Mouse (Mus musculus) erythroblast, adult 5-6 weeks (primary cell): ENCODE results near the gene Ankrd44. TPM values are rescaled to one million over a fixed set of nuclear protein-coding genes. Genes with fewer than 3 reads are reported as not detected.

Source experiments
- ATAC-seq: replicated peaks from 2 replicates; pipeline ENCODE4 v1.8.0; 2016; ENCODE audit warnings: moderate number of reproducible peaks, mild to moderate bottlenecking, moderate TSS enrichment, inconsistent platforms; ENCODE audit not compliant: poor library complexity, low FRiP score, severe bottlenecking
- total RNA-seq, 2 experiments: library from RNA; stranded (forward) in 1 of 2; stranded (reverse) in 1 of 2; fragments of 150-400 nt in 1 of 2; fragments of 200-764, 138-1000 nt in 1 of 2; gene quantifications; 2 replicates each; pipeline versions ENCODE4 v1.2.3 to v1.2.4; 2015 to 2017; ENCODE audit warnings: low replicate concordance in 2 of 2

Ankrd44 gene
- total RNA-seq, 2 experiments from 2014 or later, result 26.7 to 41.7 TPM

DNA sequence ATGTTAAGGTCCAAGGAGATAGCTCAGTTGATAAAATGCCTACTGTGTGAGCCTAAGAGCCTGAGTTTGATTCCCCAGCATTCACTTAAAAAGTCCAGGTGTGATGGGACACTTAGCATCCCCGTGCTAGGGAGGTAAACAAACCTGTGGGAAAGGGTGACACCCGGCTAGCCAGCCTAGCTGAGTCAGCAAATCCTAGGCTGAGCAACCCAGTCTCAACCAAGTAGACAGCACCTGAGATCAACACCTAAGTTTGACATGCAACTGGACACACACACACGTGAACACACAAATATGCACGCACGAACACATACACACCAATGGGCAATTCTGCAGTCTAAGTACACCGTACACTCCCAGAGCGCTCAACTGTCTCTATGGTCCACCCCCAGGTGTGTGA, 69.7 kb downstream of the Ankrd44 start:
- ATAC-seq, result no peak

DNA sequence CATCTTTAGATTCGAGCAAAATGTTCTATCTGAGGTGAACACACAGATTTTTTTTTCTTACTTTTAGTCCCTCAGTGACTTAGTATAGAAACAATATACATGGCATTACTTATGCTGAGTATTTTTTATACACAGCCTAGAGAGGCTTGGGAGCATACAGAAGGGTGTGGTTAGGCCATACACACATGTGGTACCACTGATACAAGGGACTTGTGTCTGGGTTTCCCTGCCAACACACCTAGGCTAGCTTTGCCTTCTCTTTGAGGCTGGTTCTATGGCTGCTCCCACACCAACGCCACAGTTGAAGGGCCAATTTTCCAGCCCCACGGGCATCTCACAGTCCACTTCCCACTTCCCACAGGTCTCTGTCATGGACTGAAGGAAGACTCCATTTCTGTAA, 70.2 kb downstream of the Ankrd44 start:
- ATAC-seq, result no peak

DNA sequence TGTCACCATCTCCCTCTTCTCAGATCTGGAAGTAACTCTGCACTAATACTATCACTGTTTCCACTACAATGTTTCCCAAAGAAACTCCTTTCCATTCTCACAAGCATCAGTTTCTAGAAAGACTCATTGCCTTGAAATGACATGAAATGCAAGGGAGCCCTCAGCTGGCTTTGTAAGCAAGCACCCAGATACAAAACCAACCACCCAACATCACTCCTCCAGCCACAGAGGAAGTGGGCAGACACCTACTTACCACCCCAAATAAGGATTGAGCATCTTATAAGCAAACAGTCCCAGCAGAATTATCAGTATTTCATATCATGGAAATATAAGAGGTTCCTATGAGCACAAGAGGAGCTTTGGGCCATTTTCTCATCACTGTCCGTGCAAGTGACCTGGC, 71.8 kb downstream of the Ankrd44 start:
- no peak for ATAC-seq

DNA sequence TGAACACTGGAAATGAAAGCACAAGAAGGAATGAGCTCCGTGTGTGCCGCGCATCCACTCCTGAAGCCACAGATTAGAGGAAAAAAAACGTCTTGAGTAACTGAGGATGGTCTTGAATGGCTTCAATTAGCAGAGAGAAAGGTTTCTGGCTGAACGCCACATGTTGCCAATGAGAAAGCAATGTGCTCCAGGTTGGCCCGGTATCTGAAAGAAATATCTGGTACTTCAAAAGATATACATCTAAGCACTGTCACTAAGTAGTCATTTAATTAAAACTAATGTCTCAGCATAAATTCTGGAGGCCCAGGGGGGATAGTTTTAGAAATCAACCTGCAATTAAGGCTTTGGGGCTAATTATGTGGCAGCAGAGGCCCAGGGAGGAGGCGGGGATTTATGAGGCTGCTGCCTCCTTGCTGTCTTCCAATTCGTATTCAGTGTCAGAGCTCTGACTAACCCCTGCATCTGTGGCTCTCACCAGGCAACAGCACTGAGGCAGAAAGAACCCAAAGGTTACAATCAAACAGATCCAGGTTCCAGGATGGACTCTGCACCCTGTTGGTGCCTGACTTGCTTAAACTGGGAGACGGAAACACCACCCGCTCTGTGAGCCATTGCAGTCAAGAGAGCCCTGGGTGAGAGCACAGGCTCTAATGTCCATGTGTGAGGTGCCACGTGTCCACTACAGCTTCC, 72.7 kb downstream of the Ankrd44 start:
- no peak for ATAC-seq

DNA sequence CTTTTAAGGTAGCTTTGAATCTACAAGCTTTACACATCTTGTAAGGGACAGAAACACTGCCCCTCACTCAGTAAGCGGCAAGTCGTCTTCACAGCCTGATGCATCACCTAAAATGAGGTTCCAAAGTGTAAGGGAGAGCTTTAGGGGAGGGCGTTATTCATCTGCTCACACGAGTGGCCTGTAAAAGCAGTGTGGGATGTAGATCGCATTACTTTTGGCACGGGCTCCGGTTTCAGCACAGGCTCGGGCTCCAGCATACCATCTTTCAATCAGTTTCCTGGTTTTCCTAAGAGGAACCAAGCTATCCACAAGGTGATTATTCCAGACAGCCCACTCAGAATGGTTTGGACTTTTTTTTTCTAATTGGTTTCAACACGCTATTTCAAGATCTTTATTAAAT, 74.6 kb downstream of the Ankrd44 start:
- ATAC-seq, result no peak

DNA sequence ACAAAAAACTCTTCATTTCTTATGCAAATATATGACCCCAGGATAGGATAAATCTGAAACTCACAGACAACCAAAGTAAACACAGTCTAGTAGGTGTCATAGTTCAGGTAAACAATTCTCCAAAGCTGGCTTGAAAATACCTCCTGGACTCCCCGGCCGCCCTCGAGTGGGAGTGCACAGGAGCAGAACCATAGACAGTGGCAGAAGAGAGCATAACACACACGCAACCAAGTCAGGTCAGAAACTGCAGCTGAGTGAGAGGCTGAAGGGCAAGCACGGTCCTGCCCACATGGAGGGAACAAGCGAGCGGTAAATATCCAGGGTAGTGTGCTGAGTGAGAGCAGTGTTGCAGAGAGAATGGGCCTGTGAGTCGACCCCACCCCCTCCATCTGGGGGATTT, 76.1 kb downstream of the Ankrd44 start:
- ATAC-seq, result no peak

DNA sequence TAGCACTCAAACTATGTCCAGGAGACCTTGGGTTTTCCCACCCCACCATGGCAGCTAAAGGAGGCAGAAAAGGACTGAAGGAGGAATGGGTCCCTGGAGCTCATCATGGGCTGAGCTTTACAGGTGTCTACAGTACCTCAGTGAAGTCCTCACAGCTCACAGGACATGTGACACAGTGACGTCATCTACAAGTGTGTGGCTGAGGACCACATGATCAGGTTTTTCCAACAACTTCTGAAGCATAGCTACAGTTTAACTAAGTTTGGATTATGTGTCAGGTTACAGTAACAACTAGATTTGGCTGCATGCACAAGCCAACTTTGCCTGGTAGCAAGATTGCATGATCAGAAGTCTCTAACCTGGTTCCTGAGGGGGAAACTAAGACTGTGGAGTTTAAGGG, 78.9 kb downstream of the Ankrd44 start:
- no peak for ATAC-seq

DNA sequence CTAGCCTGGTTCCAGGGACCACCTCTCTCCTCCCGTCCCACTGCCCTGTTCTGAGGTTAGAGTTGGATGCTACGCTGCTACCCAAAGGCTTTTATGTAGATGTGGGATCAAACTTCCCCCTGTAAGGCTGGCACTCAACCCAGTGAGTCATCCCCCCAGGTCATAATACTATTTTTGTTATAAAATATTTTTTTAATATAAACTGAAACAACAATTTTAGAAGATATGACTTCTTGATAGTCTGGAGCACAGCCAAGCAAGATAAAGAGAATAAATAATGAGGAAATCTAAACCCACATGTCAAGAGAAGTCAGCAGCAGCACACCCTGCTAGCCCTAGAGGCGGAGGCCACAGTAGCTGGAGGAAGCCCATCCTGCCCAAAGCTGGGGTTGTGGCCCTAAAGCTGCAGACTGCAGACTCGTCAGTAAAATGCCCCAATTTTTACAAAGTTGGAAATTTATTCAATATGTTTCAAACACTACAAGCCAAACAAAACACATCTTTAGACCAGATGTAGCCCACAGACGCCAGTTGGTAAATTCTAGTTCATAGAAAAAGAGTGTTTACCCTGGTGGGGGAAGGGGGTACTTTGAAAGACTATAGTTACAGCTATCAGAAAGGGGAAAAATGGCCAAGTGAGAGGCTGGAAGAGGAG, 79.7 kb downstream of the Ankrd44 start:
- no peak for ATAC-seq

DNA sequence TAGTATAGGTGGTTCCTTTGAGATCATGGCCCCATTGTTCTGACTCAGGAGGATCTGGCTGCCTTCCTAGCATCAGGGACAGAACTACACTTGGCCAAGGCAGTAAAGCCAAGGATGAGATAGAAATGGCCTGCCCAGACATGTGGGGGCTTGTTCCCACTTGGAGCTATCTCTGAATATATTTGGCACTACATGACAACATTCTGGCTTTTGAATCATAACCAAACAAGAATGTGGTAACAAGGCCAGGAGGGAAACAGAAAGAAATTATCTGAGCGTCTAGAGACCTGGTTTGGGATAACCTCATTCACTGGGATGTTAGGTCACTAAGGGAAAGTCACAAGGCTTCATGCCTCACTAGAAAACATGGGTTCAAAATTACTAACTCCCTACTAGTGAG, 81.8 kb downstream of the Ankrd44 start:
- no peak for ATAC-seq

DNA sequence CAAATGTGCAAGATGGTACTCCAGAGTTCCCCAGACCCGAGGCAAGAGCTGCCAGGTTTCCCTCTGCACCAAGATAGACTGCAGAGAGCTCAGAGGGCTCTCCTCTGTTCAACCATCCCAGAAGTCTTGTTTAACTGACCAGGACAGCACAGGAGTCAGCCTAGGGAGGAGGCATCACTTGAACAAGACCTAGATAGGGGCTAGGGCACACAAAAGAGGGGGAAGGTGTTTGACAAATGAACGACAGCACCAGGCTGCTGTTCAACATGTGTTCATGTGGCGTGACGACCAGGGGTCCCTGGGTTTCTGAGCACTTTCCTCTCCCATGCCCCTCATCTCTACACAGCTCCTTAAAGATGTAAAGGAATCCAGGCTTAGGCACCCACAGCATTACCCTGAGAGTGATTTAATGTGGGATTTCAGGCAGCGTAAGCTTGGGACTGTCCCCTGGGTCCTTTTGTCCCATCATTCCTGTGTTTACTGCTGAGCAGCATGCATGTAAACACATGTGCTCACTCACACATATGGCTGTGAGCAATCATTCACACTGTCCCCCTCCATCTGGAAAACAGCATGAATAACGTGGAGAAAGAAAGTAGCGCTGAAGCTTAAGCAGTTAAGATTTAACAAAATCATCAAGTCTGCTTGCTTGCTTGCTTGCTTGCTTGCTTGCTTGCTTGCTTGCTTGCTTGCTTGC, 83.3 kb downstream of the Ankrd44 start:
- no peak for ATAC-seq

DNA sequence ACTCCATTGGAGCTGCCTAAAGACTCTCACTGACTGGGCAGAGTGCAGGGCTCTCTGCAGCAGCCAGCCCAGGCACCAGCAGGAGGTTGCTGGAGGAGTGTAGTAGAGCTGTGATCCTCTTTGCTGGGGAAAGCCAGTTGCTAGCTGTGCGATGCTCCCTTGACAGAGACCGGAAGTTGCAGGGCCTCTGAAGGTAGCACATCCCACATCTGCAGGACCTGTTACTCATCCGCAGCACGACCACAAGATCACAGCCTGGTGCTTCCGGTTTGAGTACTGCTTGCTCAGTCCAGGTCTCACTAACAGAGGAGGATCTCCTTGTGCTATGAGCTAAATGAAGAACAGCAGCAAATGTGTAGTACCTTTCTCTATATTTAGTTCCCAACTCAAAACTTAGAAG, 84.4 kb downstream of the Ankrd44 start:
- no peak for ATAC-seq

DNA sequence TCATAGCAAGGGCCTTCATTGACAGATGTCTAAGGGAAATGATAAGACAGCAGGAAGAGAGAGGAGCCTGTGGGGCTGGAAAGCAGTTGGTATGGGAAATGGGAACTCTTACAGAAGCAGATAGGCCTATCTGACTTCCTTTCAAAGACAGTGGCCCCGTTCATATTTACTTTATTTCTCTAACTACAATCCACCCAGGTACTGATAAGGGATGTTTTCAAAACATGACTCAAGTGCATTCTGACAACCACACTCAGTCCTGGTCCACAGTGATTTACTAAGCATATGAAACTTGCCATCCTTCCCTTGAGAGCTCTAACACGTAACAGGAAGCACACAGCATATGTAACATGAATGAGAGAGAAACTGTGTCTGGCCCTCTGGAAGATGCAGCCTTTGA, 86.1 kb downstream of the Ankrd44 start:
- no peak for ATAC-seq

DNA sequence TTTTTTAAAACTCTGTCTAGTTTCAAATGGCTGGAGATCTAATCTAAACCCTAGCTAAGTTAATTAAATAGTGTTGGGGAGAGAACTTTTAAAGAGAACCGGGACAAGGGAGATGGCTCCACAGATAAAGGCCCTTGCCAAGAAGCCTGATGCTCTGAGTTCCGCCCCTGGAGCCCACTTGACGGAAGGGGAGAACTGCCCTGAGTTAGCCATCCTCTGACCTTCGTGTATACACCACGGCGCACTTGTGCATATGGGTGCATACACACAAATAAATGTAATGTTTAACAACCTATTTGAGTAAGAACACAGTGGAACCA, 87.7 kb downstream of the Ankrd44 start:
- ATAC-seq, result no peak

DNA sequence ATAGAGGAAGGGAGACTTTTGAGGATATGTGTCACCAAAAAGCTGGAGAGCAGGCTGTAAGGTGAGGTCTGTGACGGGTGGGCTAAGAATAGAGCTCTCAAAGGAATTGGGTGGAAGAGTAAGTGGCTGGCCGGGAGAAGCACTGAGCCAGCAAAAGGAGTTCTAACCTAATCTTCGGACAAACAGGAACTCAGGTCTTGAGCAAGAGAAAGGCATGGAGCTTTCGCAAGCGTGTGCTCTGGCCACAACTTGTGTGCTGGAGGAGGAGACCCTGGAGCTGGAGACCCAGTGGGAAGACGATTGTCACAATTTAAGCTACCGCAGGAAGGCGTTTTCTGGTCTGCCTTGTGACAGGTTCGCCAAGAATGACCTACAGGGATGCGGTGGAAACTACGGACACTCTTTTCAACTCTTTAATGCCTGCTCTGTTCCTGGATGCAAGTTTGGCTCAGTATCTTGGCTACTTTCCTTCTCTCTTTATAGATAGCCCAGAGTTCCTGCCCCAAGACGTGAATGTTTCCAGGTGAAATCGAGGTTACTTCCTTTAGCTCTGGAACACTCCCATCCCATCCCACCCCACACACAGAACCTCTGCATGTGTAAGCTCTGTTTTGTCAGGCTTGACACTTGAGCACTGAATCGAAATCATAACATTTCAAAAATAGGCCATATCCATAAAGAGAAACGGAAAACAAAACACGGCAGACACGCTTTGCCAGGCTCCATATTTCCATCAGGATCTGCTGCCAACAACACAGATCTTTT, 88.3 kb downstream of the Ankrd44 start:
- no peak for ATAC-seq

DNA sequence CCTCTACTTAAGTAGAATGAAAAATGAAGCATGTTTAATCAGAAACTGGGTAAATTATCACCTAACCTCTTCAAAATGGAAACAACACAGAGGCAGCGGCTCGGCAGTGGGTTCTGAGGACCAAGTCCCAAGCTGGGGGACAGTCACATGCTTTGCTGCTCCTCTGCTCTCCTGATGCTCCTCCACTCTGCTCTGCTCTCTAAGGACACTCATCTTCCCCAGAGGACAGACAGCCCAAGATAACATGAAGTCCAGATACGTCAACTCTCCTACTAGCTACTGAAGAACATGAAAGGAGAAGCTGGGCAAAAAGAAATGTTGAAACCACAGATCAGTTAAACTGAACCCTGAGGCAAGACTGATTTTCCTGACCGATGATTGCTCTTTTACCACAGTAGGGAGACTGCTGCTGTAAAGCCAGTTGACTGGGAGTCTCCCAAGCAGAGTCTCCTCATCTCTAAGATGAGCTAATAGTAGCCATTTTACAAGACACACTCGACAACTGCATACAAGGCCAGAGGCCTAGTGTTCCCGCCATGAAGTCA, 90.5 kb downstream of the Ankrd44 start:
- ATAC-seq, result no peak

DNA sequence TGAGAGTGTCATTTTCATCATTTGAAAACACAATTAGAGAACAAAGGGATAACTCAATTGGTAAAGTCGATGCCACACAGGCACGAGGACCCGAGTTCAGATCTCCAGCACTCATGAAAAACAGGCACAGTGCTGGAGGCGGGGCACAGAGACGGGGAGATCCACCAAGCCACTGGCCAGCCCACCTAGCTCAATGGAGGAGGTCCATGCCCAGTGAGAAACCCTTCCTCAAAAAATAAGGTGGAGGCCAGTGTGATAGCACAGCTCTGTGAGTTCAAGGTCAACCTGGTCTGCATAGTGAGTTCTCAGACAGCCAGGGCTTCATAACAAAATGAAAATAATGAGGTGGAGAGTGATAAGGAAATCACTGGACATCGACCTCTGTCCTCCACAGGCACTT, 93.0 kb downstream of the Ankrd44 start:
- no peak for ATAC-seq

DNA sequence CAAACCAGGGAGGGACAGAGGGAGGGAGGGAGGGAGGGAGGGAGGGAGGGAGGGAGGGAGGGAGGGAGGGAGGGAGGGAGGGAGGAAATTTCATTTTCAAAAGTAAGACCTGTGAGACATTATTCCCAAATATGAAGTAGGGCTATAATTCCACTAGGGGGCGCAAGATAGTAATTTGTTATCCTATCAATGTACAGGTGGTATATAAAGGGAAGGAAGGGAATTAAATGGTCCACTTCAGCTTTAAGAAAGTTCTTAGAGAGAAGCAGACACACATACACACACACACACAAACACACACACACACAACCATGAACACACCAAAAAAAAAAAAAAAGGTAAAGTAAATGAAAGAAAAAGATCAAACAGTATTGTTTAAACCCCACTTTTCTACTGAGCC, 93.4 kb downstream of the Ankrd44 start:
- no peak for ATAC-seq

DNA sequence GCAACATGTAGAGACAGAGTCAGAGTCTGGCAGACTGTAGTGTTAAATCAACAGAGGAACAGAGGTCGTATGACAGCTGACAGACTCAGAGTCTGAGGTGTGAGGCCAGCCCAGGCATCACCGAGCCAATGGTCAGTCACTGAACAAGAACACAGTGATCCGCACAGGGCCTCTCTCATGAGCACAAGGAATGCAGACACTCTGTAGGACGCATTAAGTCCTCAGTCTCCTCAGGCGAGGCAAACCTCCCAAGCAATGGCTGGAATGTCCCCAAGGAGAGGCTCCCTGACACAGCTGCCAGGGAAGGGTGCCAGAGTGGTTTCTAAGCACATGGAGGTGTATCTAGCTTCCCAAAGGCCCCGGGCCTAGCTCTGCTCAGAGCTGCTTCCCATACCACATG, 96.0 kb downstream of the Ankrd44 start:
- no peak; the same call in 1 of the 2 replicates for ATAC-seq

DNA sequence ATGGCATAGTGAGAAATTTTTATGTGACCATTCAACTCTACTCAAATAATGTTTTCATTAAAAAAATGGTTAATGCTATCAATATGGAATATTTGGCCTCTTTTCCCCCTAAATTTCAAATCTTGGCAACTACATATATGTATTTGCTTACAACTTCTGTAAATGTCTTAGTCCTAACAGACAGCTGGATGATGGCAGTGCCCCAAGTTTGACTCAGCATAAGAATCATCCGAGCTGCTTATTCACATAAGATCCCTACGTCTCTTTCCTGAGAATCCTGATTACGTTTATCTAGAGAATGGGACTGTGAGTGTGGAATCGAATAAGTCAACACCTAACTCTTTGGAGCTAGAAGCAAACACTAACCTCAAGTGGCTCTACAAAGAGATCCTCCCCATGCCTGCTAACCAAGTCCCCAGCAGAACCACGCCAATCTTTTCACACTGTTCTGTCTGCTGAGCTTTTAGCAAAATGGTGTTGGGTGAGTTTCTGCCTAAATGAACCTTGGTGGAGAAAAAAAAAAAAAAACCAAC, 96.4 kb downstream of the Ankrd44 start:
- no peak for ATAC-seq

DNA sequence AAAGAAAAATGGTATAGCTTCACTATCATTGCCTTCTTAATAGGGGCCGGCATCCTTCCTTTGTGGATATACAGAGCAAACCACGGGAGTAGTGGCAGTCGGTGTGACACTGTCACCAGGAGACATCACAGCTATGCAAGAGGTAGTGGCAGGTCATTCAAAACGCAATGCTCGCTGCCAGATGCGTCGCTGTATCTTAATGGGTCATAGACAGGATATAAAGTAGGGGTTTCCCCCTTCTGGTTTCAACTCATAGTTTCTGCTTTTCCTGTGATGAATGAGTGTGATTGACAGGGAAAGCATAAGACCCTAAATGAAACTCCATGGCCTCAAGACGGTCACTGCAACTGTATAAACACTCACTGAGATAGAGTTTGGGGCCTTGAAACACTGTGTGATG, 98.4 kb downstream of the Ankrd44 start:
- no peak for ATAC-seq
